16 mouse cellular contexts compared by ENCODE assay signal in the genomic region with DNA sequence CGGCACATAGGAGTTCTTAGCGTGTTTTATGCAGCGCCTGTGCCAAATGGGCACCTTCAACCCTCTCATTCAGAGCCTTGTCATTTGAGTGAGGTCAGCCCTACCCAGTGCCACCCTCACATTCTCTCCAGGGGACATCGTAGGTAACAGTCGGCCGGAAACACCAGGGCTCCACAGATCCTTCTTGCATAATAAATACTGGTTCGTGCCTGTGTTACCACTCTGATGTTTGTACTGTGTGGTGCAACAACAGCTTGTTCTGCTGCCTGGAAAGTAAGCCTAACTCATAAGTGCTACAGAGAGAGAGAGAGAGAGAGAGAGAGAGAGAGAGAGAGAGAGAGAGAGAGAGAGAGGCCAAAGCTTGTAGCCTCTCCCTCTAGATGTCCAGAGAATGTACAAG.
"Had no signal": no experiment of that assay in that cellular context is flagged by ENCODE, and none has a peak within 500 bp of the region (broad histone marks: within the 10 kb centered on the region; RNA-seq: fewer than 3 reads in every experiment).

No protein-coding gene starts in this region.

- H3K36me3 ChIP-seq: intestine, embryonic 15.5 days had no signal

- H3K4me1 ChIP-seq: intestine, embryonic 15.5 days had no signal

- H3K4me2 ChIP-seq: intestine, embryonic 15.5 days; midbrain, embryonic 11.5 days had no signal

- ATAC-seq: intestine, embryonic 15.5 days had no signal

- H3K27me3 ChIP-seq: intestine, embryonic 15.5 days had no signal

- DNase-seq: kidney, adult 18-20 months; kidney, adult 9 months; kidney, postnatal 14 days; kidney, postnatal 4 days; lung, adult 2 months; lung, postnatal 36 days; midbrain, embryonic 14.5 days; right cerebral cortex, postnatal 14 days; right cerebral cortex, postnatal 4 days; thymus, adult 2 months; thymus, postnatal 14 days; thymus, postnatal 4 days had no signal

- H3K27ac ChIP-seq: intestine, embryonic 15.5 days; liver, embryonic 14.5 days; stomach, postnatal 0 days had no signal

- H3K4me3 ChIP-seq: intestine, embryonic 15.5 days had no signal

- H3K9me3 ChIP-seq: intestine, embryonic 15.5 days had no signal

- H3K9ac ChIP-seq: intestine, embryonic 15.5 days; liver, embryonic 14.5 days had no signal
